Mouse (Mus musculus): ENCODE results near the gene Dop1b. TPM values are rescaled to one million over a fixed set of nuclear protein-coding genes. Genes with fewer than 3 reads are reported as not detected.
"Not testable (repeated sequence)": the region's sequence is repeated elsewhere in the genome, so short reads cannot be mapped to it uniquely, and the experiment has no call there.

Dop1b gene
- total RNA-seq, 2 experiments from 2014 or later = 17.6 to 21.8 TPM

DNA sequence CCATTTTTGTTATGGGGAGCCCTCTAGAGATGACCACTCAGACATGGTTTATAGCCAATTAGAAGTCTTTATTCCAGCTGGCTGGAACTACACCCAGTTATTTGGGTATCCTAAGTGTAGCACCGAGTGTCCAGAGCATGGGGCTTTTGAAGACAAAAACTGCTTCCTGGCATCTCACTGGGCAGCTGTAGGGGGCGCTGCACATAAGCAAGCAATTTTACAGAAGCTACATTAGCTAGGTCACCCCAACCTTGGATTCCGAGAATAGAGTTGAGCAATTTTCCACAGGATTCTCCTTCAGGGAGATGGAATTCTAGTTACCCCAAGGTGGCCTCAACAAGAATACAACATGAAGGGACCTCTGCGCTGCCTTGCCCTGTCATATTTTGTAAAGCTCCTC is 113.1 kb downstream of the Dop1b start:
- DNase-seq (ENCODE audit: low spot score in 2 of 2) = no peak

DNA sequence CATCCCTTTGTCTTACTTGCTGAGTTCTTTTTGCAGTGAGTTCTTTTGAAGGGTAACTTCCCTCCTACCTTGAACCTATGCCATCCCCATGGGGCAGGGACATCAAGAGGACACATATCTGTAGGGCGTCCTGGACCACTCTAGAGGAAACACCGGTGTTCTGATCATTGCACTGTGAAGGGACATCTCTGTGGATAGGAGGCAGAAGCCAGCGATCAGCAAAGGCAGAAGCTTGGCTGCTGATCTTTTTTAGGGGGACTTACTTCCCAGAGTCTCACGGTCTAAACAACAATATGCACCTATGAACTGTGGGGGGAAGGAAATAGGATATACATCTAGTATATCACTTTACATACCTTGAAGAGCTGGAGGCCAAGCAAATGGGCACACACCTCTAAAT is 113.8 kb downstream of the Dop1b start:
- DNase-seq (ENCODE audit: low spot score in 2 of 2) = no peak

- DNase-seq (ENCODE audit: low spot score in 2 of 2) = no peak
These were observed 114.3 kb downstream of the Dop1b start for GRCm38 (mm10) chr16:93826054-93826453.

DNA sequence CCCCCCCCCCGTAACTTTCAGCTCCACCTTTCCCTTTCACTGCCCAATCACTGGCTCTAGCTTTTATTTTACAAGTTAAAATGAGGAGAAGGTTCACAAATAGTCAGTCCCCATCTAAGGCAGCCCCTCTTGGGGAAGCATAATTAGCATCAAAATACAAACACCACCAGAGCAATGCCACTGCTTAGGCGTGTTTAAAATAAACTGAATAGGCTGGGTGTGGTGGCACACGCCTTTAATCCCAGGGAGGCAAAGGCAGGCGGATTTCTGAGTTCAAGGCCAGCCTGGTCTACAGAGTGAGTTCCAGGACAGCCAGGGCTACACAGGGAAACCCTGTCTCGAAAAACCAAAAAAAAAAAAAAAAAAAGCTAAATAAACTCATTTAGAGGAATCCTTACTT is 114.8 kb downstream of the Dop1b start:
- DNase-seq (ENCODE audit: low spot score in 2 of 2) = not testable (repeated sequence)

DNA sequence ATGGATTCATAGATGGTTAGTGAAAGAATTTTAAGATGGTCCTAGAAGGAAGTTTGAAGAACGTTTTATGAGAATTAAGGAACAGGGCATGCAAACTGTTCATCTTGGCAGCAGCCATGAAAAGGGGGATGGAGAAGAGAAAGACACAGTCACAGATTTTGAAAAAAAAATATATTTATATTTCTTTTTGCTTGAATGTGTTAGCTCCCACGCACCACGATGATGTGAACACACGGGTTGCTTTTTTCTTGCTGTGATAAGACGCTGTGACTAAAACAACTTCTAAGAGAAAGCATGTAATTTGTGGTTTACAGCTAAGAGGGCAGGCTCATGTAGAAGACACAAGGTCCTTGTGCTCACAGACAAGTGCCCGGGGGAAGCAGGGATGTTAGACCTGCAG is 115.2 kb downstream of the Dop1b start:
- no peak for DNase-seq (ENCODE audit: low spot score in 2 of 2)

DNA sequence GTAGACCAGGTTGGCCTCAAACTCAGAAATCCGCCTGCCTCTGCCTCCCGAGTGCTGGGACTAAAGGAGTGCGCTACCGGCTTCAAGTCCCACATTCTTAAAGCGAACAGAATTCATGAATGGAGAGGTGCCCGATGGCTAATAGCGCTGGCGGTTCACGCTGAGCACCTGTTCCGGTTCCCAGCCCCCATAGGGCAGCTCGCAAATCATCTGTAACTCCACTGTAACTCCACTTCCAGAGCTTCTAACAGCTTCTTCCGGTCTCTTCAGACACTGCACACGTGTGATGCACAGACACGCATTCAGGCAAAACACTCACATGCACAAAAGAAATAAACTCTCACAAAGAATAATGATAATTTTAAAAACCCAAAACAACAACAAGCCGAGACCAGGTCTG is 117.8 kb downstream of the Dop1b start:
- DNase-seq (ENCODE audit: low spot score in 2 of 2) = no peak

DNA sequence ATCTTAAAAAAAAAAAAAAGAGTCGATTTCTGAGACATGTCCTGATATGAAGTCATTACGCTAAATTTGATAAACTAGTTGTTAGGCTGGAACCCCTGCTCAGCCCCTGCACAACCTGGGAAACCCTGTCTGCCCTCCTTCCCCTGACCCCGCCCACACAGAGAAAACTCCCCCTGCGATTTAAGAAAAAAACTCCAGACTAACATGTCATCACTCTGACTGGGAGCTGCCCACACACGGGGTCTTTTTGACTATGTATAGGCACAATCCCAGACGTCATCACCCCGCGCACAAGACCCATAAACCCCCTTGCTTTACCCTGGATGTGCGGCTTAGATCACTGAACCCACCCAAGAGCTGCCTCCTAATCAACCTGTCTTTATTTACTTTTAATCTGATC is 118.4 kb downstream of the Dop1b start:
- DNase-seq (ENCODE audit: low spot score in 2 of 2) = no peak

GRCm38 (mm10) chr16:93830916-93831315 is 119.2 kb downstream of the Dop1b start:
- no peak for DNase-seq (ENCODE audit: low spot score in 2 of 2)

- DNase-seq (ENCODE audit: low spot score in 2 of 2) = peak; percentile 100
These were observed 120.1 kb downstream of the Dop1b start, which contains the start of gene Morc3 for GRCm38 (mm10) chr16:93831627-93832395. Gene Morc3, plus strand, starts transcription at chr16:93832121.

DNA sequence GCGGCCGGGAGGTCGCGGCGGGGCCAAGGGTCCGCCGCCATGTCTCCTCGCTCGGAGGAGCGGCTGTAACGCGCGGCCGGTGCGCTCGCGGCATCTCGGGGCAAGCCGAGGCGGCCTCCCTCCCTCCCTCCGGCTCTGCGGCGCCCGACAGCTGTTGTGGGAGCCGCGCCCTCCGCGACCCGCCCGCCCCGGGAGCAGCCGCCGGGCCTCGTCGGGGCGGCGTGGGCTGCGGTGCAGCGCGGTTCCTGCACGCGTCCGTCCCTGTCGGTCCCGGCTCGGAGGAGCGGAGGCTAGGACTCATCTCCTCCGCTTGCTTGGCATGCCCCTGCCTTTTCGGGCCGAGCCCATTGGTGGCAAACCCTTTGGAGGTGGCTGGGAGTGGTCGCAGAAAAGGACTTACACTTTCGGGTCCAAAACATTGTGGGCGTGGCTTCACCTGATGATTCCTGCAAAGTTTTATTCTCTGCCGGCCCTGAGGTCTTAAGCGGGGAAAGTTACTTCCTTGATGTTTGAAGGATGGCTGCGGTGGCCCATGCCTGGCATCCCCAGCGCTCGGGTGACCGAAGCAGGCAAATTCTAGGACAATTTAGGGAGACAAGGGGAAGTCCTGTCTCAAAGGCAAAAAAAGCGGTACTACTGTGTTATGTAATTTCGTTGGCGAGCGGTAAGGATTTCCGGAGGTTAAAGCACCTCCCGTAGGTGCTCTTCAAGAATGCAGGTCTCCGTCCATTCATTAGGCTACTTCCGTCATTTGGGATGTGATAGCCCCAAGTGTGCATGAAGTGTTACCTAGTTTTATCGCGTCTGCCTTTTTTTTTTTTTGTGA is 121.0 kb downstream of the Dop1b start:
- no peak for DNase-seq (ENCODE audit: low spot score in 2 of 2)

- no peak for DNase-seq (ENCODE audit: low spot score in 2 of 2)
These were observed 121.8 kb downstream of the Dop1b start for GRCm38 (mm10) chr16:93833551-93833950.

DNA sequence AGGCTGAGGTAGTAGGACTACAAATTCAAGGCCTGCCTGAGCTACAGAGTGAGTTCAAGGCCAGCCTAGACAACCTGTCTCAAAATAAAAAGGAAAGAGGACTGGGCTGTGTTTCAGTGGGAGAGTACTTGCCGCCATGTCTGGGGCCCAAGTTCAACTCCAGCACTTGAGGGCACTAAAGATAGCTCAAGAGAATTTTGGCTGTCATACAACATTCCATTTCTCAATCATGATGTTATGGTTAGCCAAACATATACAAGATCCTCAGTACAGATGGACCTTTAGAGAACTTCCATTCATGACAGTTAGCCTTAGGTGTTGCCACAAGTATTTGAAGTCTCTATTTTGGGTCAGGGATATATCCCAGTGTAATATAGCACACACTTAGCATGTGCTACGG is 122.4 kb downstream of the Dop1b start:
- DNase-seq (ENCODE audit: low spot score in 2 of 2) = no peak

DNA sequence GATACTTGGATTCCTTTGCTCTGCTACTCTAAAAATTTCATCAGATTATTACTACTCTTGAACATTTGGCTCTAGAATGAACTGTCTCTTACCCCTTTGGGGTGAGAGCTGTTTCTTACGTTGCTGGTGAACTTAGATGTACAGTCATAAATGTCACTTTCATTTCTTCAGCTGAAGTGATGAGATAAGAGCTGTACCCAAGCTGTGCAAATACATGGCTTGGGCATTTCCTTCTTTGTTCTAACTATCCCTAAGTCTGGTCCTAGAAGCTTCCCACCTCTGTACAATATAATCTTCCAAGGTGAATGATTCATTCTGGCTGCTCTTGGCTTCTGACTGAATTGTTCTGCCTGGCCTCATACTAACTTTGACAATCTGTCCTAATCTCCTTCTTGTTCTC is 127.3 kb downstream of the Dop1b start:
- no peak for DNase-seq (ENCODE audit: low spot score in 2 of 2)

- no peak for DNase-seq (ENCODE audit: low spot score in 2 of 2)
These were observed 138.8 kb downstream of the Dop1b start for GRCm38 (mm10) chr16:93850527-93850926.

- no peak for DNase-seq (ENCODE audit: low spot score in 2 of 2)
These were observed 148.3 kb downstream of the Dop1b start for GRCm38 (mm10) chr16:93859967-93860366.

Other genes starting within 250 kb of the Dop1b start
- 1 to 10 TPM; 2.9 to 8.1 TPM for gene Setd4, start 107.8 kb upstream of the Dop1b start, total RNA-seq (2021)
- 10 to 100 TPM; 71.0 to 89.8 TPM for gene Cbr1, start 106.1 kb upstream of the Dop1b start, total RNA-seq (2021)
- 1 to 10 TPM; 4.1 to 4.4 TPM for gene Gm5678, start 83.8 kb upstream of the Dop1b start, total RNA-seq (2021)
- gene Cbr3, start 28.7 kb upstream of the Dop1b start, total RNA-seq (2021) = 1 to 10 TPM; 6.4 to 8.8 TPM
- gene Morc3, start 120.2 kb downstream of the Dop1b start, total RNA-seq (2021) = 10 to 100 TPM; 25.1 to 30.3 TPM
- gene Chaf1b, start 172.0 kb downstream of the Dop1b start, total RNA-seq (2021) = 1 to 10 TPM; 1.5 to 2.1 TPM

Data from adrenal gland, adult 18-20 months (tissue).